Mouse (Mus musculus): Measurements from ENCODE around the gene Lyzl4.

GRCm38 (mm10) chr9:121635835-121636576 lies 5.9 kb downstream of the Lyzl4 start:
- TF ChIP-seq CTCF (IDR thresholded peaks at IDR 0.05; ENCODE audit: low read depth, low read length) = no peak
- TF ChIP-seq POLR2A (IDR thresholded peaks at IDR 0.05; ENCODE audit: extremely low read depth, insufficient read depth, low read length) = no peak
